Mouse (Mus musculus): ENCODE measurements around the gene Qtrt1. TPM values are rescaled to one million over a fixed set of nuclear protein-coding genes. Genes with fewer than 3 reads are reported as not detected.

Qtrt1 gene
- total and polyA plus RNA-seq, 3 experiments = 48.1 to 57.8 (median 56.8) TPM

GRCm38 (mm10) chr9:21401042-21401441, 10.6 kb upstream of the Qtrt1 start:
- no peak overlapping the region for H3K27ac ChIP-seq (ENCODE audit: insufficient read depth, low read depth)
- H3K27me3 ChIP-seq (replicated peaks) = no peaks in the 10 kb centered on the region
- H3K36me3 ChIP-seq (replicated peaks in 1 of 2; ENCODE audit: control insufficient read depth in 1 of 2, insufficient read depth in 1 of 2, low read length in 1 of 2) = peaks cover 83 to 98% of the 10 kb centered on the region in 2 experiments
- in situ Hi-C loops (cut with MboI; ENCODE audit: low pct_ligation_motif_present, low pct_unique_long_range_greater_than_20kb, low sequenced_read_pairs) = no loop called here
- no peak for TF ChIP-seq USF2 (conservative IDR thresholded peaks at IDR 0.05; ENCODE audit: low read depth, low read length)
- no peak for TF ChIP-seq SMC3 (IDR thresholded peaks at IDR 0.05; ENCODE audit: low read depth, low read length)
- TF ChIP-seq RAD21 (IDR thresholded peaks at IDR 0.05; ENCODE audit: low read depth, low read length) = no peak
- TF ChIP-seq RCOR1 (conservative IDR thresholded peaks at IDR 0.05; ENCODE audit: low read depth, low read length) = no peak
- TF ChIP-seq UBTF (IDR thresholded peaks at IDR 0.05; ENCODE audit: low read depth, low read length) = no peak
- TF ChIP-seq NELFE (IDR thresholded peaks at IDR 0.05; ENCODE audit: low read depth, low read length) = no peak
- no peak for TF ChIP-seq E2F4 (IDR thresholded peaks at IDR 0.05; ENCODE audit: insufficient replicate concordance, low read depth, low read length)
- TF ChIP-seq HCFC1 (IDR thresholded peaks at IDR 0.05; ENCODE audit: low read depth, low read length) = no peak
- TF ChIP-seq JUND (conservative IDR thresholded peaks at IDR 0.05; ENCODE audit: low read depth, low read length) = no peak
- TF ChIP-seq ZC3H11A (IDR thresholded peaks at IDR 0.05; ENCODE audit: low read depth, low read length) = no peak
- TF ChIP-seq CHD2 (IDR thresholded peaks at IDR 0.05; ENCODE audit: low read length) = no peak
- TF ChIP-seq JUN (IDR thresholded peaks at IDR 0.05; ENCODE audit: insufficient read depth, low read depth, low read length) = no peak
- dilution Hi-C loops (cut with MboI; ENCODE audit: extremely low pct_ligation_motif_present, extremely low pct_unique_long_range_greater_than_20kb, low sequenced_read_pairs) = no loop called here
- DNase-seq (ENCODE audit: extremely low read depth) = no peak
- no peak overlapping the region for H3K4me3 ChIP-seq (replicated peaks in 1 of 3; ENCODE audit: low read depth in 2 of 3, low read length in 2 of 3, poor library complexity in 1 of 3)
- no peaks in the 10 kb centered on the region for H3K9me3 ChIP-seq (replicated peaks; ENCODE audit: low read length)
- no peaks in the 10 kb centered on the region; the same call in 1 of the 2 replicates for H3K79me2 ChIP-seq (replicated peaks; ENCODE audit: control insufficient read depth, extremely low read depth, insufficient read depth, poor library complexity, severe bottlenecking)
- H3K4me1 ChIP-seq (ENCODE audit: control insufficient read depth in 1 of 2, insufficient read depth in 2 of 2) = no peaks in the 10 kb centered on the region
- no peak overlapping the region for H3K9ac ChIP-seq (ENCODE audit: insufficient read depth, low read depth)
- no peak overlapping the region for H3K4me2 ChIP-seq (ENCODE audit: insufficient read depth, low read depth, poor library complexity, severe bottlenecking)

- H3K4me2 ChIP-seq (ENCODE audit: insufficient read depth, low read depth, poor library complexity, severe bottlenecking) = no peak overlapping the region
- H3K4me1 ChIP-seq (ENCODE audit: control insufficient read depth in 1 of 2, insufficient read depth in 2 of 2) = no peaks in the 10 kb centered on the region
- H3K27ac ChIP-seq (ENCODE audit: insufficient read depth, low read depth) = no peak overlapping the region
- peaks cover 76 to 97% of the 10 kb centered on the region in 2 experiments for H3K36me3 ChIP-seq (replicated peaks in 1 of 2; ENCODE audit: control insufficient read depth in 1 of 2, insufficient read depth in 1 of 2, low read length in 1 of 2)
- in situ Hi-C loops (cut with MboI; ENCODE audit: low pct_ligation_motif_present, low pct_unique_long_range_greater_than_20kb, low sequenced_read_pairs) = no loop called here
- no peaks in the 10 kb centered on the region; the same call in 1 of the 2 replicates for H3K79me2 ChIP-seq (replicated peaks; ENCODE audit: control insufficient read depth, extremely low read depth, insufficient read depth, poor library complexity, severe bottlenecking)
- TF ChIP-seq ETS1 (conservative IDR thresholded peaks at IDR 0.05; ENCODE audit: low read depth, low read length) = no peak
- TF ChIP-seq MAFK (IDR thresholded peaks at IDR 0.05; ENCODE audit: insufficient replicate concordance, low read length) = no peak
- TF ChIP-seq RCOR1 (conservative IDR thresholded peaks at IDR 0.05; ENCODE audit: low read depth, low read length) = no peak
- TF ChIP-seq ZNF384 (IDR thresholded peaks at IDR 0.05; ENCODE audit: low read depth, low read length) = no peak
- TF ChIP-seq POLR2AphosphoS2 (IDR thresholded peaks at IDR 0.05; ENCODE audit: low read depth, low read length) = no peak
- TF ChIP-seq SMC3 (IDR thresholded peaks at IDR 0.05; ENCODE audit: low read depth, low read length) = no peak
- TF ChIP-seq TBP (conservative IDR thresholded peaks at IDR 0.05; ENCODE audit: low read depth, low read length) = no peak
- no peak for TF ChIP-seq ZC3H11A (IDR thresholded peaks at IDR 0.05; ENCODE audit: low read depth, low read length)
- TF ChIP-seq MXI1 (IDR thresholded peaks at IDR 0.05; ENCODE audit: low read depth, low read length) = no peak
- TF ChIP-seq E2F4 (IDR thresholded peaks at IDR 0.05; ENCODE audit: insufficient replicate concordance, low read depth, low read length) = no peak
- no peak for TF ChIP-seq JUN (IDR thresholded peaks at IDR 0.05; ENCODE audit: insufficient read depth, low read depth, low read length)
- TF ChIP-seq MAZ (IDR thresholded peaks at IDR 0.05; ENCODE audit: low read depth, low read length) = no peak
- TF ChIP-seq NELFE (IDR thresholded peaks at IDR 0.05; ENCODE audit: low read depth, low read length) = no peak
- TF ChIP-seq MEF2A (IDR thresholded peaks at IDR 0.05; ENCODE audit: borderline replicate concordance, low read depth, low read length) = no peak
- TF ChIP-seq GABPA (IDR thresholded peaks at IDR 0.05; ENCODE audit: insufficient replicate concordance, low read depth, low read length) = no peak
- TF ChIP-seq RAD21 (IDR thresholded peaks at IDR 0.05; ENCODE audit: low read depth, low read length) = no peak
- no peaks in the 10 kb centered on the region for H3K9me3 ChIP-seq (replicated peaks; ENCODE audit: low read length)
- no peak overlapping the region for H3K9ac ChIP-seq (ENCODE audit: insufficient read depth, low read depth)
- H3K27me3 ChIP-seq (replicated peaks) = no peaks in the 10 kb centered on the region
- dilution Hi-C loops (cut with MboI; ENCODE audit: extremely low pct_ligation_motif_present, extremely low pct_unique_long_range_greater_than_20kb, low sequenced_read_pairs) = no loop called here
- no peak overlapping the region for H3K4me3 ChIP-seq (replicated peaks in 1 of 3; ENCODE audit: low read depth in 2 of 3, low read length in 2 of 3, poor library complexity in 1 of 3)
- DNase-seq (ENCODE audit: extremely low read depth) = no peak
Observed at GRCm38 (mm10) chr9:21402764-21403253, 8.8 kb upstream of the Qtrt1 start.

All from CH12.LX (cell line).